Mouse (Mus musculus) C2C12 (cell line): ENCODE results near the gene Cntn6. TPM values are rescaled to one million over a fixed set of nuclear protein-coding genes. Genes with fewer than 3 reads are reported as not detected.

Experiments used
- H3K27me3 ChIP-seq: one replicate; pipeline ENCODE4 v1.6.1; 2011; ENCODE audit not compliant: control insufficient read depth, insufficient read depth, insufficient read length
- H3K36me3 ChIP-seq: one replicate; pipeline ENCODE4 v1.6.1; 2011; ENCODE audit not compliant: control insufficient read depth, insufficient read depth
- H3K4me3 ChIP-seq: one replicate; pipeline ENCODE4 v1.5.1; 2011; ENCODE audit warnings: mild to moderate bottlenecking, control low read depth; ENCODE audit not compliant: poor library complexity, insufficient read depth, severe bottlenecking
- H3K79me2 ChIP-seq: one replicate; pipeline ENCODE4 v1.6.1; 2011; ENCODE audit not compliant: control insufficient read depth, insufficient read depth
- H3K79me3 ChIP-seq: one replicate; pipeline ENCODE4 v1.6.1; 2011; ENCODE audit warnings: low read depth, control low read depth
- H3ac ChIP-seq: one replicate; pipeline ENCODE3; 2011; ENCODE audit warnings: low read depth; ENCODE audit not compliant: control insufficient read depth, insufficient read length
- CEBPB ChIP-seq: IDR thresholded peaks from one replicate; pipeline ENCODE4 v1.6.1; 2011; ENCODE audit warnings: low read depth, mild to moderate bottlenecking, control low read depth, moderate library complexity
- CTCF ChIP-seq: IDR thresholded peaks from one replicate; pipeline ENCODE4 v1.5.1; 2011; ENCODE audit not compliant: control insufficient read depth, insufficient read depth, insufficient read length
- FOSL1 ChIP-seq: IDR thresholded peaks from one replicate; pipeline ENCODE4 v1.8.0; 2011; ENCODE audit warnings: mild to moderate bottlenecking, low read length; ENCODE audit not compliant: poor library complexity, insufficient read depth, severe bottlenecking
- MAX ChIP-seq: IDR thresholded peaks from one replicate; pipeline ENCODE4 v1.6.1; 2011; ENCODE audit warnings: mild to moderate bottlenecking, control low read depth
- MYOD1 ChIP-seq: IDR thresholded peaks from one replicate; pipeline ENCODE4 v1.6.1; 2011; ENCODE audit warnings: low read depth; ENCODE audit not compliant: control insufficient read depth, insufficient read length
- MYOG ChIP-seq: IDR thresholded peaks from one replicate; pipeline ENCODE4 v1.6.1; 2011; ENCODE audit not compliant: control insufficient read depth, insufficient read length; ENCODE audit errors: extremely low read depth
- USF1 ChIP-seq: IDR thresholded peaks from one replicate; pipeline ENCODE4 v1.6.1; 2011; ENCODE audit warnings: low read depth, mild to moderate bottlenecking, control low read depth, moderate library complexity
- polyA plus RNA-seq: library from polyadenylated mRNA; unstranded; fragments of >200 nt; fragmentation: generic; extraction: Trizol; gene quantifications from one replicate; pipeline ENCODE4 v1.2.1, GENCODE M21; 2012; ENCODE audit warnings: missing spikeins

Gene Cntn6
- polyA plus RNA-seq, 1 experiment: not detected

DNA sequence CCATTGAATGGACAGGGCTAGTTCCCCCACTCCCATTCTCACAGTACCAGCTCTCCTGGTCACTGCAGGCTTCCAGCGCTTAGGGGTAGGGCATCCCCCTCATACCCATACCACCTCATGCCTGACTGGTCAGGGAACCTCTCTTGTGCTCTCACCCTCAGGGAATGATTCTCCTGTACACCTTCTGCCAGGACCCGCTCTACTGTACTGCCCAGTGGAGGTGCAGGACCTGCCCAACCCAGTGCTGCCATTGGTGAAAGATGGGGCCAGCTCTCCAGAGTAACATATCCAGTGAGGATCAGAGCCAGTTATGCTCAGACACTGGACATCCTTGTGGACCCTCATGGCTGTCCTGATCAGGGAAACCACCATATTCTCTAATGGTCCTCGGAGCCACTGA, 291.3 kb downstream of the Cntn6 start:
- no peak overlapping the region for H3K4me3 ChIP-seq
- no peaks in the 10 kb centered on the region for H3K36me3 ChIP-seq
- H3ac ChIP-seq: no peak overlapping the region
- TF ChIP-seq MYOD1: no peak
- TF ChIP-seq MYOG: no peak
- no peak for TF ChIP-seq FOSL1
- TF ChIP-seq MAX: no peak
- no peak for TF ChIP-seq USF1
- TF ChIP-seq CTCF: no peak
- no peak for TF ChIP-seq CEBPB
- no peaks in the 10 kb centered on the region for H3K79me3 ChIP-seq
- H3K27me3 ChIP-seq: no peaks in the 10 kb centered on the region
- no peaks in the 10 kb centered on the region for H3K79me2 ChIP-seq

DNA sequence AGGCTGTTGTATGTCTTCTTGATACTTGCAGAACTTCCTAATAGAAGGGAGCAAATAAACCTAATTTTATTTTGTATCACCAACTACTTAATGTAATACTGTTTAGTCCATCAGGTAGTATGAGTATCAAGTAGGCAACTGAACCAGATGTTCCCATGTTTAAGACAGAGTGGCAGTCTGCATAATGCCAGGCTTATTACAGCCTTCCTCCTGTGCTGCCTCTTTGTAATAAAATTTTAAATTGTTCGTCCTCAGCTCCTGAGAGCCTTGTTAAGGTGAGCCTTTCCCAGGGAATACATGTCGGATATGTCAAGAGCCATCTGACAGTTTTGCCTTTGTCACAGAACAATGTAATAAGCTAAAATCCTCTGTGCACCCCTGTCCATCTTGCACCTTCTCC, 294.9 kb downstream of the Cntn6 start:
- no peaks in the 10 kb centered on the region for H3K79me2 ChIP-seq
- H3K4me3 ChIP-seq: no peak overlapping the region
- no peak for TF ChIP-seq MYOG
- TF ChIP-seq MAX: no peak
- TF ChIP-seq FOSL1: no peak
- TF ChIP-seq CEBPB: no peak
- no peak for TF ChIP-seq USF1
- no peak for TF ChIP-seq CTCF
- no peak for TF ChIP-seq MYOD1
- H3K27me3 ChIP-seq: no peaks in the 10 kb centered on the region
- no peaks in the 10 kb centered on the region for H3K79me3 ChIP-seq
- no peaks in the 10 kb centered on the region for H3K36me3 ChIP-seq
- no peak overlapping the region for H3ac ChIP-seq

DNA sequence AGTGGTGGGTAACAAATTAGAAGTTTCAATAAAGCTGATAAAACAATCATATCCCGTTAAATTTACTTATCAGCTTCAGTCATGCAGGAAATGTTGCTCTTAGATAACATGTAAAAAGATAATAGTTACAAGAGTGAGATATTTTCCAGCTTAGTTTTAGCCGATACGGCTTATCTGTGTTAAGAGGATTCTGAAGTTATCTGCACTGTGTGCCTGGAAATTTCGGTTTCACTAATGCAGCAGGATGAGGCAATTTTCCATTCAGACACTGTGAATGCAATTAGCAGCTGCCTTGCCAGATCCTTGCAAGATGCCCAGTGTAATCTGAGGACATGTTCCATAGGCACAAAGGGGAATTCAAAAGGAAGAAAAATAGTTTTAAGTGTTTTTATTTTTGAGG, 315.9 kb downstream of the Cntn6 start:
- H3K79me3 ChIP-seq: no peaks in the 10 kb centered on the region
- no peak overlapping the region for H3K4me3 ChIP-seq
- no peak overlapping the region for H3ac ChIP-seq
- H3K36me3 ChIP-seq: no peaks in the 10 kb centered on the region
- no peaks in the 10 kb centered on the region for H3K79me2 ChIP-seq
- TF ChIP-seq FOSL1 (no peak), MYOD1 (no peak), CEBPB (no peak), USF1 (no peak), MYOG (no peak), MAX (no peak), CTCF (no peak)
- H3K27me3 ChIP-seq: no peaks in the 10 kb centered on the region

DNA sequence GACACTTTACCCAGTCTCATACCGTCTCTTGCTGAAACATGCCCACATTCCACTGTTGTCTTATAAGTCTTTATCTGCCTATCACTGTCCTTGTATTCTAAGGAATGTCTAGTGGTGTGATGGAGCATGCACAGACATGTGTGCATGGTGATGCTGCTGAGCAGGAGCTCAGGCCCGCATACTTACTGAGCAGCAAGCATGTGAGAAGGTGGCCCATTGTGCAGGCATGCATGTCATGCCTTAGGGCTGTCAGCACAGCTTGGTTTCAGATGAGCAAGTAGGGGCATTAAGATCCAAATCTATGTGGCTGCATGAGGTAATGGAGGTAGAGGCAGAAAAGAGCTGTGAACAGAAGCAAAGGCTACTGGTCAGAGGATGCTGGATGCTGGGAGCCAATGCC, 323.0 kb downstream of the Cntn6 start:
- Histone ChIP-seq H3K27me3 (no peaks in the 10 kb centered on the region), H3K36me3 (no peaks in the 10 kb centered on the region), H3K4me3 (no peak overlapping the region), H3ac (no peak overlapping the region), H3K79me2 (no peaks in the 10 kb centered on the region), H3K79me3 (no peaks in the 10 kb centered on the region)
- TF ChIP-seq CEBPB (no peak), FOSL1 (no peak), USF1 (no peak), CTCF (no peak), MAX (no peak), MYOD1 (no peak), MYOG (no peak)

DNA sequence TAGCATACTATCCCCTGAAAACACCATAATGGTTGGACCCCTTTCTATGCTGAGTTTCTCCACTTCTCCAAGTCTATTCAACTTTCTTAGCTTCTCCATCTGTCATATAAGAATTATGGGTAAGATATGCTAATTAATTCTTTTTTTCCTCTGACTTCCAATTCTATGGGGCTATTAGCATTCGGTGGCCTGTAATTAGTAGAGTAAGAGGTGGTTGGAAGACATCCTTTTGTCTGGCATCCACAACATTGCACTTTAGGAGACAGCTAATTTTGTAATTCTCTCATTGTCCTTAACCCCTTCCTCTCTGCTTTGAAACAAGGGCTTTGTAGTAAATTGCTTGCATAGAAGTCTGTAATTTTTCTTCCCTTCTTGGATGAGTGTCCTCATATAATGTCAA, 387.1 kb downstream of the Cntn6 start:
- H3K79me3 ChIP-seq: no peaks in the 10 kb centered on the region
- H3K79me2 ChIP-seq: no peaks in the 10 kb centered on the region
- no peaks in the 10 kb centered on the region for H3K27me3 ChIP-seq
- H3ac ChIP-seq: no peak overlapping the region
- no peak for TF ChIP-seq MYOD1
- no peak for TF ChIP-seq FOSL1
- no peak for TF ChIP-seq USF1
- no peak overlapping the region for H3K4me3 ChIP-seq
- no peaks in the 10 kb centered on the region for H3K36me3 ChIP-seq

DNA sequence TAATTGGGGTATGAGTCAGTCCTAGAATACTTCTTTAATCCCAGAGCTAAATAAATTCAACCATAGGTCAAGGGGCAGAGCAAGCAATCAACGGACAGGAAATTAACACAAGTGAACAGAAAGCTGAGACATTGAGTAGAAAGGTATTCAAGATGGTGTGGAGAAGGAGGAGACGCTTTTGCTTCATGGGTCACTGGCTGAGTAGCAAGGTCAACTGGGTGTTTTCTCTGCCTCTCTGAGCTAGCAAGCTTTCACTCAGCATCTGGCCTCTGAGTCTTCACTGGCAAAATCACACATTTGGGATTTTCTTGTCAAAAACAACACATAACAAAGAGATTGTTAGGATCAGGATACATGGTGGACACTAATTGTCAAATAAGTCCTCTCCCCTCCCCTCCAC, 391.4 kb downstream of the Cntn6 start:
- no peak for TF ChIP-seq FOSL1
- TF ChIP-seq MYOD1: no peak
- no peak for TF ChIP-seq MAX
- no peak for TF ChIP-seq CTCF
- TF ChIP-seq USF1: no peak
- TF ChIP-seq MYOG: no peak
- TF ChIP-seq CEBPB: no peak
- Histone ChIP-seq H3K79me3 (no peaks in the 10 kb centered on the region), H3K36me3 (no peaks in the 10 kb centered on the region), H3K4me3 (no peak overlapping the region), H3K79me2 (no peaks in the 10 kb centered on the region), H3ac (no peak overlapping the region), H3K27me3 (no peaks in the 10 kb centered on the region)
